Mouse (Mus musculus) liver, postnatal 0 days (tissue): ENCODE results near the gene Tnfsf8. TPM values are rescaled to one million over a fixed set of nuclear protein-coding genes. Genes with fewer than 3 reads are reported as not detected.

Source experiments
- ATAC-seq: fragments of 200-750 bp; cut with Nextera tagmentation; 2 replicates; pipeline ENCODE4 v1.8.0; 2017; ENCODE audit warnings: mild to moderate bottlenecking, moderate library complexity
- DNase-seq: peaks from one replicate; pipeline ENCODE4 v3.0.0-alpha.2; 2016
- H3K27ac ChIP-seq: fragments of 300-500 bp; sonication (generic); 2 replicates; pipeline ENCODE4 v1.5.1; 2014; ENCODE audit warnings: antibody characterized with exemption, moderate library complexity, mild to moderate bottlenecking, low read depth
- H3K27me3 ChIP-seq: fragments of 300-500 bp; sonication (generic); 2 replicates; pipeline ENCODE4 v1.6.1; 2014; ENCODE audit warnings: low read length, control low read depth, mixed read lengths; ENCODE audit not compliant: insufficient read depth
- H3K36me3 ChIP-seq: fragments of 300-500 bp; sonication (generic); replicated peaks from 2 replicates; pipeline ENCODE4 v1.6.1; 2014; ENCODE audit warnings: mild to moderate bottlenecking, control low read depth, low read length, moderate library complexity, mixed read lengths; ENCODE audit not compliant: insufficient read depth
- H3K4me1 ChIP-seq: fragments of 300-500 bp; sonication (generic); 2 replicates; pipeline ENCODE4 v1.6.1; 2014; ENCODE audit warnings: antibody characterized with exemption, mild to moderate bottlenecking, control low read depth; ENCODE audit not compliant: insufficient read depth
- H3K4me2 ChIP-seq: fragments of 300-500 bp; sonication (generic); 2 replicates; pipeline ENCODE4 v1.6.1; 2014; ENCODE audit warnings: low read depth, mild to moderate bottlenecking, low read length, moderate library complexity, mixed read lengths
- H3K4me3 ChIP-seq: fragments of 300-500 bp; sonication (generic); 2 replicates; pipeline ENCODE4 v1.5.1; 2014; ENCODE audit warnings: low read depth, low read length
- H3K9ac ChIP-seq: fragments of 300-500 bp; sonication (generic); replicated peaks from 2 replicates; pipeline ENCODE4 v1.6.1; 2014; ENCODE audit warnings: mild to moderate bottlenecking, moderate library complexity
- H3K9me3 ChIP-seq: fragments of 300-500 bp; sonication (generic); 2 replicates; pipeline ENCODE4 v1.6.1; 2016; ENCODE audit warnings: mild to moderate bottlenecking, control low read depth, low read length, mixed read lengths
- CTCF ChIP-seq: sonication (generic); IDR thresholded peaks from 2 replicates; pipeline ENCODE4 v1.5.1; 2016; ENCODE audit warnings: antibody characterized with exemption, low read depth
- EP300 ChIP-seq: IDR thresholded peaks from 2 replicates; pipeline ENCODE4 v1.6.1; 2016; ENCODE audit warnings: antibody characterized with exemption, low read depth, mild to moderate bottlenecking
- WGBS: fragments of 180-500 bp; shearing (Covaris S2); extraction: QIAGEN DNeasy Blood & Tissue Kit; methylation state at CpG from one replicate; pipeline ENCODE4 v1.1.7; 2014; ENCODE audit not compliant: insufficient replicate concordance; 5-methylcytosine and 5-hydroxymethylcytosine counted together
- polyA plus RNA-seq: library from polyadenylated mRNA; unstranded; fragments of >200 nt; fragmentation: Nextera tagmentation; extraction: Ambion mirVana; gene quantifications from 2 replicates; pipeline ENCODE4 v1.2.1, GENCODE M21; 2015

The Tnfsf8 gene
- polyA plus RNA-seq, 1 experiment from 2014 or later = 0.05 TPM

DNA sequence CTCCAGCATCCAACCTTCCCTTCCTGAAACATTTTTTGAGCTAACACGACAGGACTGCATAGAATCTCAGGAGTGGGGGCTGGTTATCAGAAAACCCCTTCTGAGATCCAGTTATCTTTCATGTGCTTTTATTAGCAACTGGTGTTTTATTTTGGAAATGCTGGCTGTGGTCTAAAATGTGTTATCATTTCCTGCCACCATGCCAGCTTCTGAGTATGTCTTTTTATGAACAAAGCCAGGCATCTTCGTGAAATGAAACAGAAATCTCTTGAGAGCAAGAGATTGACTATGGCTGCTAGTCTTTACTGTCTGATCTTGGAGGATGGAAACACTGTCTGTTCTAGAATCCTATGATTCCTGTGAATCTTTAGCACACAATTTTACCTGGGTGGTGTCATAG is 25.0 kb upstream of the Tnfsf8 start:
- Histone ChIP-seq H3K27ac (no peak overlapping the region), H3K4me3 (no peak overlapping the region), H3K4me2 (no peak overlapping the region), H3K9ac (no peak overlapping the region), H3K4me1 (no peaks in the 10 kb centered on the region), H3K9me3 (no peaks in the 10 kb centered on the region), H3K36me3 (no peaks in the 10 kb centered on the region), H3K27me3 (no peaks in the 10 kb centered on the region)
- ATAC-seq (no peak), DNase-seq (no peak)
- TF ChIP-seq CTCF (no peak), EP300 (no peak)
- WGBS = 28% methylated on average over 2 of the region's 2 CpGs

DNA sequence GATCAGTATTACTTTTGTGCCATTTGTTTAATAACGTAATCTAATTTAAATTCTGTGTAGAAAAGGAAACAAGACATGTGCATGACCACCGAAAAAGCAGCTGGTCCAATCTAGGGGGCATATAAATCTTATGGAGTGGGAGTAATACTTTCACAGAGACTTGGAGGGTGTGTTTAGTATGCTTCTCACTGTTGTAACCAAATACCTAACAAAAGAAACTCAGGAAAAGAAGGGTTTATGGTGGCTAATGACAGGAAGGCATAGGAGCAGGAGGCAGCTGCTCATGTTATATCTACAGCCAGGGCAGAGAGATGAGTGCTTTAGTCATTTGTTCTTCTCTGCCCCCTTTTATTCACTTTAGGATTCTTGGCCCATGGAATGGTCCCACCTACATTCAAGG is 15.6 kb upstream of the Tnfsf8 start:
- H3K9me3 ChIP-seq = no peaks in the 10 kb centered on the region
- WGBS = 70% methylated on average over 2 of the region's 2 CpGs
- ATAC-seq = no peak
- DNase-seq = no peak
- H3K36me3 ChIP-seq = no peaks in the 10 kb centered on the region
- no peak overlapping the region for H3K9ac ChIP-seq
- H3K4me1 ChIP-seq = no peaks in the 10 kb centered on the region
- no peak overlapping the region for H3K27ac ChIP-seq
- no peak overlapping the region for H3K4me3 ChIP-seq
- H3K4me2 ChIP-seq = no peak overlapping the region
- no peaks in the 10 kb centered on the region for H3K27me3 ChIP-seq
- no peak for TF ChIP-seq EP300
- TF ChIP-seq CTCF = no peak

- 72% methylated on average over 3 of the region's 3 CpGs for WGBS
- H3K4me1 ChIP-seq = no peaks in the 10 kb centered on the region
- H3K27me3 ChIP-seq = no peaks in the 10 kb centered on the region
- DNase-seq = no peak
- TF ChIP-seq EP300 = no peak
- no peak for TF ChIP-seq CTCF
- H3K9me3 ChIP-seq = no peaks in the 10 kb centered on the region
- H3K9ac ChIP-seq = no peak overlapping the region
- no peak overlapping the region for H3K4me2 ChIP-seq
- H3K27ac ChIP-seq = no peak overlapping the region
- ATAC-seq = no peak
- no peak overlapping the region for H3K4me3 ChIP-seq
- no peaks in the 10 kb centered on the region for H3K36me3 ChIP-seq
These were observed 14.3 kb upstream of the Tnfsf8 start for GRCm38 (mm10) chr4:63875480-63875879.

GRCm38 (mm10) chr4:63870678-63871077 is 9.5 kb upstream of the Tnfsf8 start:
- Histone ChIP-seq H3K27ac (no peak overlapping the region), H3K4me3 (no peak overlapping the region), H3K9me3 (no peaks in the 10 kb centered on the region), H3K9ac (no peak overlapping the region), H3K4me1 (no peaks in the 10 kb centered on the region), H3K27me3 (no peaks in the 10 kb centered on the region), H3K4me2 (no peak overlapping the region), H3K36me3 (no peaks in the 10 kb centered on the region)
- DNase-seq (no peak), ATAC-seq (no peak)
- TF ChIP-seq EP300 (no peak), CTCF (no peak)
- WGBS = 87% methylated on average over 1 of the region's 1 CpGs

GRCm38 (mm10) chr4:63868770-63869169 is 7.6 kb upstream of the Tnfsf8 start:
- H3K4me2 ChIP-seq = no peak overlapping the region
- H3K27ac ChIP-seq = no peak overlapping the region
- ATAC-seq (no peak), DNase-seq (no peak)
- TF ChIP-seq CTCF = no peak
- TF ChIP-seq EP300 = no peak
- H3K36me3 ChIP-seq = no peaks in the 10 kb centered on the region
- H3K4me3 ChIP-seq = no peak overlapping the region
- H3K9ac ChIP-seq = no peak overlapping the region
- H3K27me3 ChIP-seq = no peaks in the 10 kb centered on the region
- no peaks in the 10 kb centered on the region for H3K9me3 ChIP-seq
- H3K4me1 ChIP-seq = no peaks in the 10 kb centered on the region
- WGBS = 31% methylated on average over 2 of the region's 2 CpGs

GRCm38 (mm10) chr4:63862953-63863352 is 1.8 kb upstream of the Tnfsf8 start:
- no peak for DNase-seq
- Histone ChIP-seq H3K4me3 (no peak overlapping the region), H3K4me2 (no peak overlapping the region), H3K4me1 (peaks cover 9% of the 10 kb centered on the region), H3K9me3 (no peaks in the 10 kb centered on the region), H3K27me3 (no peaks in the 10 kb centered on the region), H3K36me3 (no peaks in the 10 kb centered on the region), H3K27ac (no peak overlapping the region), H3K9ac (no peak overlapping the region)
- WGBS = 56% methylated on average over 3 of the region's 3 CpGs
- TF ChIP-seq EP300 = no peak
- no peak for TF ChIP-seq CTCF
- no peak for ATAC-seq

DNA sequence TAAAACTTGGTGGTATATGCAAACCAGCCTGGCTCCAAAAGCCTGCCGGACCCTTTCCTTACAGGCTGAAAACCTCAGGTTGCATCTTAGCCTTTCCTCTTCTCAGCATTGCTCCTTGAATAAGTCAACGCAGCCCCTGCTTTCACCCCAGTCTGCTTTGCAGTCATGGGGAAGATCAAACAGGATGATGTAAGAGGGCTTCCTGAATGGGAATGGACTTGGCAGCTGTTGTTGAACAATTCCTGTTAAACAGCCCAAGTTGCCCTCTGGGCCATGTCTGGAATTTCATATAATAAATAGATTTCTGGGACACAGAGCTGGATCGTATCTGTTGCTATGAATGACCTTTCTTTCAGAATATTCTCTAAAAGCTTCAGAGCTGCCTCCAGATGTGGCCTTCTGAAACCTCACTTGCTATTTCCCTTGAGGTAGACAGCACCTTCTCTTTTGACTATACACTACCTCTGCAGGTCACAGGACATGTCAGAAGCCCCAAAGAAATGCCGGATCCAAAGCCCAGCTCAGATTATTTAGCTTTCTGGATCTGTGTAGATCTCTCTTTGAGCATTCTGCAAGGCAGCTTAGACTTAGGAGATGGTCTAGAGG is 1.0 kb upstream of the Tnfsf8 start:
- Histone ChIP-seq H3K4me1 (peaks cover 9% of the 10 kb centered on the region), H3K4me2 (no peak overlapping the region), H3K27ac (no peak overlapping the region), H3K36me3 (no peaks in the 10 kb centered on the region), H3K9ac (no peak overlapping the region), H3K4me3 (no peak overlapping the region), H3K9me3 (no peaks in the 10 kb centered on the region), H3K27me3 (no peaks in the 10 kb centered on the region)
- no peak for ATAC-seq
- no peak for DNase-seq
- TF ChIP-seq CTCF = no peak
- WGBS = 58% methylated on average over 4 of the region's 4 CpGs
